In the genomic region with DNA sequence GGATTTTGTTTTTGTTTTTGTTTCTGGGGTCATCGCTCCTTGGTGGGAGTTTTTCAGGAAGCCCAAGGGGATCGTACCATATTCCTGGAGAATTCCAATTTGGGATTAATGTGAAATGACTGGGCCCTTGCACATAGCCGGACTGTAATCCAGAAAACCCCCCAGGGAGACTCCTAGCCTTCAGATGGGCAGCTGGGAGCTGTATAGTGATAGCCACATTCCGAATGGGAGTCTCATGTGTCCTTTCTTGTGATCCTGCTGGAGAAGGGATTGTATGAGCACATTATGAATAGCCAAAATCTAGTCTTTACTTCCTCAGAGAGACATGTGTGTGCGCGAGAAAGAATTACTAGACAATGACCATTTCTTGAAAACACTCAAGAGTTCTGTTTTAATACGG, we compare ENCODE assay signal across 8 mouse cellular contexts. TPM values are rescaled to one million over a fixed set of nuclear protein-coding genes. Genes with fewer than 3 reads are reported as not detected.
DNase-seq lines count a peak whose midpoint lies in the region; ATAC-seq and TF ChIP-seq lines count a peak whose summit lies in the region.

No protein-coding gene starts in this region.

- 0 out of 2 replicates have a peak, but pooled peaks cover 7% of the 10 kb centered on the region for H3K27me3 ChIP-seq in lung, embryonic 15.5 days
- H3K27me3 ChIP-seq in heart, adult 2 months (ENCODE audit: control insufficient read depth, insufficient read depth, low read length) = no peaks in the 10 kb centered on the region
- H3K27me3 ChIP-seq in limb, embryonic 11.5 days (ENCODE audit: control insufficient read depth, insufficient read depth, low read length) = no peaks in the 10 kb centered on the region

- H3K9me3 ChIP-seq in lung, embryonic 15.5 days = no peaks in the 10 kb centered on the region
- H3K9me3 ChIP-seq in limb, embryonic 11.5 days (ENCODE audit: control insufficient read depth, low read length) = no peaks in the 10 kb centered on the region

- H3K79me2 ChIP-seq in heart, adult 2 months (replicated peaks; ENCODE audit: control insufficient read depth, insufficient read depth, low read length) = peaks cover 4% of the 10 kb centered on the region

- TF ChIP-seq POLR2A in heart, adult 2 months (IDR thresholded peaks at IDR 0.05; ENCODE audit: insufficient read depth, low read depth, low read length) = no peak
- no peak for TF ChIP-seq POLR2A in olfactory bulb, adult 2 months (IDR thresholded peaks at IDR 0.05; ENCODE audit: insufficient read depth, low read depth, low read length)

- TF ChIP-seq EP300 in heart, adult 2 months (IDR thresholded peaks at IDR 0.05; ENCODE audit: insufficient read depth, low read depth, low read length) = no peak

- peak overlapping the region; percentile 97 for H3K4me3 ChIP-seq in lung, embryonic 15.5 days
- H3K4me3 ChIP-seq in heart, adult 2 months = peak overlapping the region; percentile 82
- peak overlapping the region; percentile 78 for H3K4me3 ChIP-seq in limb, embryonic 11.5 days (ENCODE audit: low read depth, low read length)
- peak overlapping the region; percentile 34 for H3K4me3 ChIP-seq in olfactory bulb, adult 2 months (ENCODE audit: insufficient read depth, low read depth, low read length)

- intact Hi-C loops in heart, adult 2 months (cut with DNase I) = loop anchor here (5.0 kb wide), 2 partner anchors 64 to 109 kb away; no protein-coding TSS in a partner anchor

- H3K4me1 ChIP-seq in lung, embryonic 15.5 days = peaks cover 17% of the 10 kb centered on the region
- H3K4me1 ChIP-seq in heart, adult 2 months (ENCODE audit: control insufficient read depth, insufficient read depth, low read length) = peaks cover 4% of the 10 kb centered on the region
- H3K4me1 ChIP-seq in limb, embryonic 11.5 days (ENCODE audit: control insufficient read depth, insufficient read depth, low read length) = peaks cover 9% of the 10 kb centered on the region
- H3K4me1 ChIP-seq in olfactory bulb, adult 2 months (ENCODE audit: control insufficient read depth, insufficient read depth, low read length) = peaks cover 2% of the 10 kb centered on the region; the same call in 1 of the 2 replicates

- H3K9ac ChIP-seq in lung, embryonic 15.5 days = peak overlapping the region; percentile 95; the same call in 1 of the 2 replicates
- H3K9ac ChIP-seq in heart, adult 2 months (ENCODE audit: low read depth, low read length) = peak overlapping the region; percentile 19; the same call in 1 of the 2 replicates
- peak overlapping the region; percentile 95 for H3K9ac ChIP-seq in limb, embryonic 11.5 days (ENCODE audit: low read length)

- WGBS in lung, embryonic 15.5 days = 49% methylated on average over 7 of the region's 7 CpGs
- 36% methylated on average over 7 of the region's 7 CpGs for WGBS in heart, adult 2 months
- WGBS in limb, embryonic 11.5 days = 77% methylated on average over 7 of the region's 7 CpGs
- WGBS in olfactory bulb, adult 2 months = 20% methylated on average over 7 of the region's 7 CpGs

- ATAC-seq in lung, embryonic 15.5 days (ENCODE audit: borderline replicate concordance, extremely low read depth, low FRiP score, low TSS enrichment) = no peak
- no peak for ATAC-seq in limb, embryonic 11.5 days (ENCODE audit: insufficient number of reproducible peaks, low FRiP score, low TSS enrichment, low read depth)

- H3K36me3 ChIP-seq in lung, embryonic 15.5 days = 0 out of 2 replicates have a peak, but pooled peaks cover 3% of the 10 kb centered on the region
- peaks cover 5% of the 10 kb centered on the region; the same call in 1 of the 2 replicates for H3K36me3 ChIP-seq in heart, adult 2 months (ENCODE audit: control insufficient read depth, insufficient read depth, low read length)
- H3K36me3 ChIP-seq in limb, embryonic 11.5 days (ENCODE audit: control insufficient read depth, insufficient read depth, low read length) = no peaks in the 10 kb centered on the region

- DNase-seq in lung, postnatal 10 days = no peak
- no peak for DNase-seq in heart, adult 2 months
- no peak for DNase-seq in limb, embryonic 11.5 days (ENCODE audit: low spot score)
- no peak for DNase-seq in yolk sac, embryonic 10.5 days (ENCODE audit: low spot score)
- no peak for DNase-seq in frontal cortex, postnatal 25 days (ENCODE audit: low spot score in 2 of 2)
- DNase-seq in ovary, postnatal 14 days (ENCODE audit: low spot score) = no peak

- peak overlapping the region; percentile 79 for H3K4me2 ChIP-seq in lung, embryonic 15.5 days
- peak overlapping the region; percentile 81 for H3K4me2 ChIP-seq in limb, embryonic 11.5 days (ENCODE audit: low read depth, severe bottlenecking)

- no peak for TF ChIP-seq CTCF in heart, adult 2 months (IDR thresholded peaks at IDR 0.05)
- TF ChIP-seq CTCF in olfactory bulb, adult 2 months (IDR thresholded peaks at IDR 0.05; ENCODE audit: insufficient read depth, low read depth, low read length) = no peak

- 0 out of 2 replicates have a peak overlapping the region, but pooled peaks have one; percentile 9 for H3K27ac ChIP-seq in lung, embryonic 15.5 days
- peak overlapping the region; percentile 87 for H3K27ac ChIP-seq in heart, adult 2 months
- H3K27ac ChIP-seq in limb, embryonic 11.5 days (replicated peaks; ENCODE audit: low read depth, low read length) = no peak overlapping the region
- H3K27ac ChIP-seq in olfactory bulb, adult 2 months (ENCODE audit: insufficient read depth, low read depth, low read length) = no peak overlapping the region

RNA-seq across cellular contexts. Expression of a gene that starts 1.9 kb away (rescaled TPM):
- polyA plus RNA-seq in lung, embryonic 15.5 days (2015; fragmentation: Nextera tagmentation; extraction: Ambion mirVana) = 70.9 and 82.4 TPM in 2 replicates
- 100 to 1,000 TPM in 1 of 2 experiments, 10 to 100 TPM in 1; 97.2 to 112 TPM for total RNA-seq in heart, adult 2 months (2021)
- 31.2 and 37.8 TPM in 2 replicates for polyA plus RNA-seq in heart, adult 2 months (2012; rRNA removed)
- polyA plus RNA-seq in limb, embryonic 11.5 days (2014; fragmentation: Nextera tagmentation; extraction: Ambion mirVana) = 91.1 and 94.9 TPM in 2 replicates
- 137 and 153 TPM in 2 replicates for polyA plus RNA-seq in olfactory bulb, adult 2 months (2012; ENCODE audit: insufficient read depth, insufficient read length, low replicate concordance, missing spikeins)

RNA-seq across cellular contexts. Expression of a gene that starts 28.6 kb away (rescaled TPM):
- polyA plus RNA-seq in lung, embryonic 15.5 days (2015; fragmentation: Nextera tagmentation; extraction: Ambion mirVana) = 181 and 192 TPM in 2 replicates
- 10 to 100 TPM; 54.6 to 64.7 TPM for total RNA-seq in heart, adult 2 months (2021)
- polyA plus RNA-seq in heart, adult 2 months (2012; rRNA removed) = 25.5 and 36.3 TPM in 2 replicates
- 169 and 176 TPM in 2 replicates for polyA plus RNA-seq in limb, embryonic 11.5 days (2014; fragmentation: Nextera tagmentation; extraction: Ambion mirVana)
- polyA plus RNA-seq in olfactory bulb, adult 2 months (2012; ENCODE audit: insufficient read depth, insufficient read length, low replicate concordance, missing spikeins) = not detected in 2 replicates

RNA-seq across cellular contexts. Expression of a gene that starts 28.6 kb away (rescaled TPM):
- polyA plus RNA-seq in lung, embryonic 15.5 days (2015; fragmentation: Nextera tagmentation; extraction: Ambion mirVana) = 4.1 TPM in 2 replicates
- 1 to 10 TPM; 7.0 to 8.6 TPM for total RNA-seq in heart, adult 2 months (2021)
- 5.7 and 11.5 TPM in 2 replicates for polyA plus RNA-seq in heart, adult 2 months (2012; rRNA removed)
- 4.7 and 5.8 TPM in 2 replicates for polyA plus RNA-seq in limb, embryonic 11.5 days (2014; fragmentation: Nextera tagmentation; extraction: Ambion mirVana)
- polyA plus RNA-seq in olfactory bulb, adult 2 months (2012; ENCODE audit: insufficient read depth, insufficient read length, low replicate concordance, missing spikeins) = 202 TPM in 1 of 2 replicates, not detected in the other

Comparison
In these comparisons a context has a peak if more than half of its experiments do, and no peak if none do; other contexts are left out.
1. H3K27ac ChIP-seq: peak in lung, embryonic 15.5 days (single experiment) and heart, adult 2 months (single experiment); none in limb, embryonic 11.5 days (single experiment) and olfactory bulb, adult 2 months (single experiment).
2. H3K4me3 ChIP-seq: peak in every context shown above with its lines; median percentile 97 in lung, embryonic 15.5 days; 82 in heart, adult 2 months; 78 in limb, embryonic 11.5 days; 34 in olfactory bulb, adult 2 months.
3. H3K9ac ChIP-seq: peak in every context shown above with its lines; median percentile 95 in lung, embryonic 15.5 days; 95 in limb, embryonic 11.5 days; 19 in heart, adult 2 months.